Mouse (Mus musculus) G1E-ER4 (cell line): ENCODE measurements at regions not wholly inside any gene's neighbourhood (a gene's known extent, or its start where the extent isn't known, plus 50 kb on each side); places are given as distances from the start of the nearest gene placed in this dataset.

Source experiments
- GATA1 ChIP-seq: IDR thresholded peaks from one replicate; pipeline ENCODE4 v1.8.0; 2012; ENCODE audit warnings: low read length, inconsistent platforms

- no peak for TF ChIP-seq GATA1
Measured at GRCm38 (mm10) chr1:13424524-13424923, 2010.6 kb downstream of the A830018L16Rik start.

DNA sequence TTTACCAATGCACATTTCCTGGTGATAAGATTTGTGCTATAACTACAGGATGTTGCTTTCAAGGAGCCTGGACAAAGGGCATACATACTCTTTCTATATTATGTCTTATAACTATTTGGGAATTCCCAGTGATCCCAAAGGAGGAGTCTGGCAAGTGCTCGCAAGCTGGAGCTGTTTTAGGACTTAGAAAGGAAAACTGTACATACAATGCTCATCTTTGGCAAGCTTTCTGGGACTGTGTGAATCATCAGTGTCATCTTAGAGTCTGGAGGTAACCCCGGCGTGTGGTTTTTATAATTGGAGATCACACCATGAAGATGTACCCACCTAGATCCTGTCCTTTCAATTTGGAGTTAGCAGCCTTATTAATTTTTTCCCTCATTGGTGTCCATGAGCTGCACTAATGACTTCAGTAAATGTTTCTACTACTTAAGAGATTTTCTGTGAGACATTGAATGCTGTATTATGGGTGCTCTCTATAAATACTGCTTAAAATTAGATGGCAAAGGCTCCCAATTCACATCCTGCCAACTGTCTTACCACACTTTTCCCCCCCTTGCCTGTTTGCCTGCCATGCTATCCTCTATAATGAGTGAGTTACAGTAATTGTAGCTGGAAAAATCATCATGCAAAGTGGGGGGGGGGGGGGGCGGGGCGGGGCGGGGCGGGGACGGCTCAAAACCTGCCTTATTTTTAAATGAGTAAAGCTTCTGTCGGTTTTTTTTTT lies 2011.9 kb downstream of the A830018L16Rik start:
- no peak for TF ChIP-seq GATA1

GRCm38 (mm10) chr1:13426328-13427067 lies 2012.6 kb downstream of the A830018L16Rik start:
- TF ChIP-seq GATA1: no peak

- no peak for TF ChIP-seq GATA1
Measured at GRCm38 (mm10) chr1:13427068-13427434, 2013.1 kb downstream of the A830018L16Rik start.

GRCm38 (mm10) chr1:13427501-13428207 lies 2013.7 kb downstream of the A830018L16Rik start:
- TF ChIP-seq GATA1: peak; percentile 5

DNA sequence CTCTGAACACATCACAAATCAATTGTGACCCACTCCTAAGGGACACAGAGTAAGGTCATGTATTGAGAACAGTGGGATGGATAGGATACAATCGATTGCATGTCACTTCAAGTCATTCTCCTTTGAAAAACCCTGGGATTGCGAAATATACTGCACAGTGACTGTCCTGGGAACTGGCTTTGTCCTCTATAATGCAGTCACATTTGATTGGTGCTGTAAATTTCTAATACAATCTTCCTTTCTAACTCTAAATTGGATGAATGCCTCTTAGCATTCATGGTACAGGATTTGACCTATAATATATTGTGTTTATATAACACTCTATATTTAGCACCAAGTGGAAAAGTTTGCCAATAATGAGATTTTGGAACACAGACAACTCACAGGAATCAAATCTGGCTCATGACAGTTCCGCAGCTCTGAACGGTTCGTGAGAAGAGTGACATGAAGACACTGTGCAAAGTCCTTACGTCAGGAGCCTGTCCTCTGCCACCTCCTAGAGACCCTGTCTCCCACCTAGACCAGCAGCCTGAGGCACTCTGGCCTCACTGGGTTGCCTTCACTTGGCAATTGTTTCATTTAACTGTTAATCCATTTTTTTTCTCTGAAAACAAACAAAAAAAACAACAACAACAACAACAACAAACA lies 2024.0 kb downstream of the A830018L16Rik start:
- no peak for TF ChIP-seq GATA1

- no peak for TF ChIP-seq GATA1
Measured at GRCm38 (mm10) chr1:13442366-13442765, 2028.5 kb downstream of the A830018L16Rik start.

- TF ChIP-seq GATA1: no peak
Measured at GRCm38 (mm10) chr1:13454534-13454933, 2040.6 kb downstream of the A830018L16Rik start.

DNA sequence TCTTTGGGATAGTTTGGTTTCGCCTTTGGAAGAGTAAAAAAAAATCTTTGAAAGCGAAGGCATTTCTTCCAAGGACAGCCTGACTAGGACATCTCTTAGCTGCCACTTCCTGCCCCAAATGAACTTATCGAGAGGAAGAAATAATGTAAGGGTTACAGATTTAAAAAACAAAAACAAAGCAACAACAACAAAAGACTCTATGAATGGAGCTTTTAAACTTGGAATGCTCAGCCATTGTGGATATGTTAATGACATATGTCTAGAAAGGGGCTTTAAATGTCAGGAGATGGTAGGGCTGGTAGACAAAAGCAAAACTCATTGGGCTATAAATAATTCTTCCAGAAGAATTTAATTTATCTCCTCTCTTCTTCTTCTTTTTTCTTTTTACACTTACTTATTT lies 2041.7 kb downstream of the A830018L16Rik start:
- no peak for TF ChIP-seq GATA1

GRCm38 (mm10) chr1:13464311-13464710 lies 2050.4 kb downstream of the A830018L16Rik start:
- no peak for TF ChIP-seq GATA1

DNA sequence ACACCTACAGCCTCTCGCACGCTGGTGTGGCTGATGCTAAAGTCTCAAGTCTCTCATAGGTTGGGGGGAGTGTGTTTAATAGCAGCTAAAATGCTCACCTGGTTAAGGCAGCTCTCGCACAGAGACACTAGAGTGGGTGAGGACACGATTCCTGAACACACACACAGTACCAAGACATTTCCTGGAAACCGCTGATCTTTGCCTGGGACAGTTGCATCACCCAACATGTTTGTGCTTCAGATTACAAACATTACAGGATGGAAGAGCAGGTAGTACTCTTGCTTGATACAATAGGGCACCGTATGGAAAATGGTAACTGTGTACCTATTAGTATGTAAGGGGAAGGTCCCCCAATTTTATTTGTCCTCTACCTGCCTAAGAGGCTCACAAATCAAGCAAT lies 2053.3 kb downstream of the A830018L16Rik start:
- no peak for TF ChIP-seq GATA1

DNA sequence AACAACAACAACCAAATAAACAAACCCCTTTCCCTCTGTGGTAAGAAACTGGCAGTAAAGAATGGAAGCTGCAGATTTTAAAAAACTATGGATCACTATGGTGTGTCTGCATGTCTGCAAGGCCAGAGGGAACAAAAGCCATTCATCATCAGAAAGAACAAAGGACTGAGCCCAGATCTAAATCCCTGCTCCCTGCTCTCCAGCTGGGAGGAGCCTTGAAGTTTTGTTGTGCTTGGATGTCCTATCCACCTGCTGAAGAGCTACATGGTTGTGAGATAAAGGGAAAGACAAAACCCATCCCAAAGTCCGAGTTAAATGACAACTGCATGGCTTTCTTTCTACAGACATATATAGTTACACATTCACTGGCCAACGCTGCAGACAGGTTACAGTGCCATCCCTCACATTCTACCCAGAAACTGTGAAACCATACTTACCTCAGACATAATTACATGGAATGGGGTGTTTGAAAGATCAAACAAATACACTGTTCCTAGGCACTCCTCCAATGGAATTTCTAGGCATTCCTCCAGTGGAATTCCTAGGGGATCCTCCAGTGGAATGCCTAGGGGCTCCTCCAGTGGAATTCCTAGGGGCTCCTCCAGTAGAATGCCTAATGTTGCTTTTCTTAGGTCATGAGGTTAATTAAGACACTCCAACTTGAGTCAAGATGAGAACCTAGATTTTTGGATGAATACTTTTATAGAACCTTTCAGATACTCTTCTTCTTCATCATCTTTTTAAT lies 2054.2 kb downstream of the A830018L16Rik start:
- no peak for TF ChIP-seq GATA1

DNA sequence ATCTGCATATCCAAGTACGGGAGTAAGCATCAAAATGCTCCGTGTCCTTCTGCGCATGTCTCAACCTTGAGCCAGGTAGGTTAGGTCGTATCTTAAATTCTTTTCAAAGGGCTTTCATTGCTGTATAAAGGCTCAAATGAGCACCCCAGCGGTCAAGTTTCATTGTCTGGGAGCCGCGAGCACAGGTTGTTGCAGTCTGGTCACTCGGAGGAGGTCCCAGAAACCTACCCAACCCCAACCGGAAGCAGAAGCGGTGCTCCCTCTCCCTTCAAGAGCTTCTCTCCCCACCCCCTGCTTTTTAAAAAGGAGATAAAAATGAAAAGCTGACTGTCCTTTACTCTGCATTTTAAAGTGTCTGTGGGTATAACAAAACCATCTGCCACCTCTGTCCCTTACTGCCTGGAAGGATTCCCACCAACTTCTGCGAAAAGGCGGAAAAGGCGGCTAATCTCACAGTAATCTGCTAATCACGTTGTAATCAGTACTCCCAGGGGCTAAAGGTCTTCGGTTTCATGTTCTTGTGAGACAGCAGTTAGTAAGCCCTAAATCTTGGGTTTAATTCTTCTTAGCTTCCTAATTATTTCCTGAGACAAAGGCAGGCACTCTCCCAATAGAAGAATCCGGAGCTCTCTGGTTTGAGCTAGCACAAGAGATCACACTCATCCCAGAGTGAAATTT lies 2081.0 kb downstream of the A830018L16Rik start:
- TF ChIP-seq GATA1: no peak

GRCm38 (mm10) chr1:13496386-13496785 lies 2082.5 kb downstream of the A830018L16Rik start:
- TF ChIP-seq GATA1: no peak

GRCm38 (mm10) chr1:13500456-13500855 lies 2086.6 kb downstream of the A830018L16Rik start:
- TF ChIP-seq GATA1: no peak
